Mouse (Mus musculus): ENCODE data around the gene Vps53.
"Not testable (repeated sequence)": the region's sequence is repeated elsewhere in the genome, so short reads cannot be mapped to it uniquely, and the experiment has no call there.

The Vps53 gene

GRCm38 (mm10) chr11:76025080-76025583 lies 154.3 kb downstream of the Vps53 start:
- DNase-seq (ENCODE audit: extremely low read depth, insufficient read length, low spot score) = no peak

- no peak for DNase-seq (ENCODE audit: extremely low read depth, insufficient read length, low spot score)
Observed at GRCm38 (mm10) chr11:76020916-76021315, 158.5 kb downstream of the Vps53 start.

- no peak for DNase-seq (ENCODE audit: extremely low read depth, insufficient read length, low spot score)
Observed at GRCm38 (mm10) chr11:76019879-76020278, 159.6 kb downstream of the Vps53 start.

GRCm38 (mm10) chr11:76015814-76016213 lies 163.6 kb downstream of the Vps53 start:
- DNase-seq (ENCODE audit: extremely low read depth, insufficient read length, low spot score) = no peak

GRCm38 (mm10) chr11:76015251-76015650 lies 164.2 kb downstream of the Vps53 start:
- no peak for DNase-seq (ENCODE audit: extremely low read depth, insufficient read length, low spot score)

GRCm38 (mm10) chr11:76010838-76011624 lies 168.4 kb downstream of the Vps53 start:
- no peak for DNase-seq (ENCODE audit: extremely low read depth, insufficient read length, low spot score)

GRCm38 (mm10) chr11:76009101-76009500 lies 170.3 kb downstream of the Vps53 start:
- peak; percentile 65 for DNase-seq (ENCODE audit: extremely low read depth, insufficient read length, low spot score)

- no peak for DNase-seq (ENCODE audit: extremely low read depth, insufficient read length, low spot score)
Observed at GRCm38 (mm10) chr11:76008162-76008561, 171.3 kb downstream of the Vps53 start.

GRCm38 (mm10) chr11:76004276-76004675 lies 175.2 kb downstream of the Vps53 start:
- not testable (repeated sequence) for DNase-seq (ENCODE audit: extremely low read depth, insufficient read length, low spot score)

GRCm38 (mm10) chr11:76001237-76001878 lies 178.1 kb downstream of the Vps53 start:
- DNase-seq (ENCODE audit: extremely low read depth, insufficient read length, low spot score) = no peak

- no peak for DNase-seq (ENCODE audit: extremely low read depth, insufficient read length, low spot score)
Observed at GRCm38 (mm10) chr11:76000701-76001100, 178.7 kb downstream of the Vps53 start.

- peak; percentile 14 for DNase-seq (ENCODE audit: extremely low read depth, insufficient read length, low spot score)
Observed at GRCm38 (mm10) chr11:75999440-76000155, 179.8 kb downstream of the Vps53 start, which contains the start of gene 1700016K19Rik. Gene 1700016K19Rik (plus strand): TSS chr11:75999912.
